14 mouse cellular contexts compared by ENCODE assay signal in genomic region chr6:136979274-136980082, GRCm38 (mm10). TPM values are rescaled to one million over a fixed set of nuclear protein-coding genes. Genes with fewer than 3 reads are reported as not detected.
DNase-seq lines count a peak whose midpoint lies in the region; ATAC-seq and TF ChIP-seq lines count a peak whose summit lies in the region.
"Had no signal": no experiment of that assay in that cellular context is flagged by ENCODE, and none has a peak within 500 bp of the region (broad histone marks: within the 10 kb centered on the region; RNA-seq: fewer than 3 reads in every experiment).

No protein-coding gene starts in this region.

- no peaks in the 10 kb centered on the region for H3K36me3 ChIP-seq in lung, embryonic 14.5 days (ENCODE audit: insufficient read depth)
- H3K36me3 ChIP-seq in liver, embryonic 15.5 days (replicated peaks) = no peaks in the 10 kb centered on the region
- H3K36me3 ChIP-seq: G1E; midbrain, embryonic 15.5 days had no signal

- 74% methylated on average over 23 of the region's 23 CpGs for WGBS in lung, embryonic 14.5 days
- WGBS in liver, embryonic 15.5 days (ENCODE audit: insufficient replicate concordance) = 11% methylated on average over 23 of the region's 23 CpGs

- no peak overlapping the region for H3K4me2 ChIP-seq in lung, embryonic 14.5 days
- peak overlapping the region; percentile 48 for H3K4me2 ChIP-seq in liver, embryonic 15.5 days
- H3K4me2 ChIP-seq: forebrain, embryonic 13.5 days had no signal

- H3K4me1 ChIP-seq in lung, embryonic 14.5 days (ENCODE audit: insufficient read depth) = peaks cover 4% of the 10 kb centered on the region; the same call in 1 of the 2 replicates
- H3K4me1 ChIP-seq in liver, embryonic 15.5 days (replicated peaks) = peaks cover 7% of the 10 kb centered on the region; the same call in 1 of the 2 replicates

- H3K4me3 ChIP-seq in lung, embryonic 14.5 days (ENCODE audit: low read depth, low read length) = no peak overlapping the region
- peak overlapping the region; percentile 9 for H3K4me3 ChIP-seq in liver, embryonic 15.5 days (replicated peaks)
- H3K4me3 ChIP-seq: forebrain, embryonic 13.5 days; midbrain, embryonic 15.5 days had no signal

- intact Hi-C loops in gastrocnemius, postnatal 14 days (cut with DNase I; ENCODE audit: low total_unique reads) = loop anchor here (5.0 kb wide), 1 partner anchor 117 kb away; no protein-coding TSS in a partner anchor

- no peak for TF ChIP-seq CTCF in lung, embryonic 14.5 days (IDR thresholded peaks at IDR 0.05; ENCODE audit: low read depth)

- peak overlapping the region; percentile 67; the same call in 1 of the 2 replicates for H3K27ac ChIP-seq in lung, embryonic 14.5 days (ENCODE audit: low read depth)
- H3K27ac ChIP-seq in liver, embryonic 15.5 days (replicated peaks) = 0 out of 2 replicates have a peak overlapping the region, but pooled peaks have one; percentile 42
- H3K27ac ChIP-seq: forebrain, embryonic 13.5 days had no signal

- no peaks in the 10 kb centered on the region for H3K9me3 ChIP-seq in lung, embryonic 14.5 days (ENCODE audit: low read depth, low read length)
- no peaks in the 10 kb centered on the region for H3K9me3 ChIP-seq in liver, embryonic 15.5 days (replicated peaks)
- H3K9me3 ChIP-seq: forebrain, embryonic 13.5 days; G1E; midbrain, embryonic 15.5 days had no signal

- DNase-seq in lung, embryonic 14.5 days = no peak
- no peak for DNase-seq in lung, adult 18-20 months
- DNase-seq in thymus, postnatal 14 days = peak; percentile 37
- DNase-seq in kidney, postnatal 25 days = no peak
- DNase-seq in gastrocnemius, postnatal 14 days = no peak
- DNase-seq in urinary bladder, postnatal 10 days (ENCODE audit: low spot score) = no peak
- DNase-seq: adrenal gland, postnatal 14 days; left cerebral cortex, postnatal 4 days had no signal

- peak; percentile 38; the same call in 1 of the 2 replicates for ATAC-seq in lung, embryonic 14.5 days (ENCODE audit: insufficient read depth)
- ATAC-seq in common myeloid progenitor, adult 5-6 weeks (replicated peaks; ENCODE audit: low read depth, poor library complexity, severe bottlenecking) = peak; percentile 95
- ATAC-seq in liver, embryonic 15.5 days (ENCODE audit: insufficient read depth) = peak; percentile 44

- no peaks in the 10 kb centered on the region for H3K27me3 ChIP-seq in lung, embryonic 14.5 days (ENCODE audit: insufficient read depth, low read length)
- H3K27me3 ChIP-seq in liver, embryonic 15.5 days = no peaks in the 10 kb centered on the region
- H3K27me3 ChIP-seq: forebrain, embryonic 13.5 days; midbrain, embryonic 15.5 days had no signal

- no peak overlapping the region for H3K9ac ChIP-seq in lung, embryonic 14.5 days
- no peak overlapping the region for H3K9ac ChIP-seq in liver, embryonic 15.5 days
- H3K9ac ChIP-seq: forebrain, embryonic 13.5 days; midbrain, embryonic 15.5 days had no signal

RNA-seq across cellular contexts. Expression of gene Arhgdib, which starts 37.8 kb away (rescaled TPM):
- polyA plus RNA-seq in lung, embryonic 14.5 days (2014; fragmentation: Nextera tagmentation; extraction: Ambion mirVana) = 71.9 and 72.6 TPM in 2 replicates
- 551 and 575 TPM in 2 replicates for total RNA-seq in common myeloid progenitor, adult 5-6 weeks (2017)
- 162 and 172 TPM in 2 replicates for polyA plus RNA-seq in liver, embryonic 15.5 days (2015; fragmentation: Nextera tagmentation; extraction: Ambion mirVana)
- total RNA-seq in gastrocnemius, postnatal 14 days (2021) = 10 to 100 TPM; 15.2 to 15.3 TPM

RNA-seq across cellular contexts. Expression of gene Pde6h, which starts 55.8 kb away (rescaled TPM):
- not detected in 2 replicates for polyA plus RNA-seq in lung, embryonic 14.5 days (2014; fragmentation: Nextera tagmentation; extraction: Ambion mirVana)
- 0.44 TPM in 1 of 2 replicates, not detected in the other for total RNA-seq in common myeloid progenitor, adult 5-6 weeks (2017)
- not detected in 2 replicates for polyA plus RNA-seq in liver, embryonic 15.5 days (2015; fragmentation: Nextera tagmentation; extraction: Ambion mirVana)
- total RNA-seq in gastrocnemius, postnatal 14 days (2021) = not detected
- polyA plus RNA-seq: forebrain, embryonic 13.5 days; G1E; hindbrain, embryonic 11.5 days; midbrain, embryonic 15.5 days had no signal

RNA-seq across cellular contexts. Expression of gene Erp27, which starts 57.5 kb away (rescaled TPM):
- 1.1 TPM in 2 replicates for polyA plus RNA-seq in lung, embryonic 14.5 days (2014; fragmentation: Nextera tagmentation; extraction: Ambion mirVana)
- 0.32 TPM in 1 of 2 replicates, not detected in the other for total RNA-seq in common myeloid progenitor, adult 5-6 weeks (2017)
- polyA plus RNA-seq in liver, embryonic 15.5 days (2015; fragmentation: Nextera tagmentation; extraction: Ambion mirVana) = 0.28 and 0.74 TPM in 2 replicates
- total RNA-seq in gastrocnemius, postnatal 14 days (2021) = not detected
- total RNA-seq: adrenal gland, postnatal 14 days had no signal
- polyA plus RNA-seq: G1E; midbrain, embryonic 15.5 days had no signal

Comparison
In these comparisons a context has a peak if more than half of its experiments do, and no peak if none do; other contexts are left out.
1. ATAC-seq: peak in every context shown above with its lines; median percentile 95 in common myeloid progenitor, adult 5-6 weeks; 44 in liver, embryonic 15.5 days; 38 in lung, embryonic 14.5 days.
2. RNA of gene Arhgdib, which starts 37.8 kb away (total RNA-seq): 551 to 575 TPM in common myeloid progenitor, adult 5-6 weeks; 15.2 to 15.3 TPM in gastrocnemius, postnatal 14 days; every median in the first group is over 10 times any median in the second.